Mouse (Mus musculus): ENCODE results near the gene Tmem269. TPM values are rescaled to one million over a fixed set of nuclear protein-coding genes. Genes with fewer than 3 reads are reported as not detected.

Tmem269 gene
- polyA plus RNA-seq, 1 experiment from 2014 or later, result 0.10 TPM

DNA sequence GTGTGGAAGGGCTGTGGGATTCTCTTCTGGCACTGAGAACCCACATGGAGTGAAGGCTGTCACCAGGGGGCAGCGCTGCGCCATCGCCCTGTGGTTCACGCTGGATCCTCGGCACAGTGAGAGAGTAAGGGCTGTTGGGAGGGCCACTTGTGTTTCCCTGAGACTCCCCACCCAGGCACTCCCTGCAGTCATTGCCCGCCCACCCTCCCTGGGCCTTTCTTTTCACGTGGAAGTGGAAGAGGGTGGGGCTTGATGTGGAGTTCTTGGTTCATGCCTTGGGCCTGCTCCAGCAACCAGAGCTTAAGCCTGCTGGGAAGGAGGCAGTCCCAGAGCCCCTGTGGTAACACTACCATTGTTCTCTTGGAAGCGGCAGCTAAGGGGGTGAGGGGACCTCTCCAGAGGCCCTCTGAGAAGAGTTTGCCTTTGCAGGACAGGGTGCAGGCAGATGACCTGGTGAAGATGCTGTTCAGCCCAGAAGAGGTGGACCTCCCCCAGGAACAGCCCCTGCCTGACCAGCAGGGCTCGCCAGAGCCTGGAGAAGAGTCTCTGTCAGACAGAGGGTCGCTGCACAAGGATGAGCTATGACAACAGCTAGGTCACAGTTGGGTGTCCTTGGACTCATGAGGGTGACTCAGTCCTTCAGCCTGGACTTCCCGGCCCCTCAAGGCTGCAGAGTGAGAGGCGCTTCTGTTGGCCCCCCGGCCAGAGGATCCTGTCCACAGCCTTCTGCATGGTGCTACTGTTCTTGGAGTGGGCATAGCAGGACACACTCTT, 29.6 kb upstream of the Tmem269 start:
- no peak overlapping the region for H3K4me3 ChIP-seq (ENCODE audit: low read depth, low read length)
- H3K4me2 ChIP-seq (replicated peaks; ENCODE audit: low read depth), result no peak overlapping the region
- no peaks in the 10 kb centered on the region for H3K4me1 ChIP-seq (replicated peaks; ENCODE audit: control insufficient read depth, insufficient read depth, low read length)
- ATAC-seq, result peak; percentile 64
- TF ChIP-seq CTCF (IDR thresholded peaks at IDR 0.05; ENCODE audit: low read depth), result peak; percentile 96
- no peaks in the 10 kb centered on the region for H3K9me3 ChIP-seq (ENCODE audit: control insufficient read depth)
- H3K36me3 ChIP-seq (ENCODE audit: control insufficient read depth, insufficient read depth), result peaks cover 12% of the 10 kb centered on the region; the same call in 1 of the 2 replicates
- WGBS, result 39% methylated on average over 13 of the region's 13 CpGs
- H3K27me3 ChIP-seq (replicated peaks; ENCODE audit: control insufficient read depth, insufficient read depth, low read length), result no peaks in the 10 kb centered on the region
- H3K9ac ChIP-seq (ENCODE audit: low read depth, low read length), result no peak overlapping the region
- no peak overlapping the region for H3K27ac ChIP-seq (ENCODE audit: low read depth, low read length)

DNA sequence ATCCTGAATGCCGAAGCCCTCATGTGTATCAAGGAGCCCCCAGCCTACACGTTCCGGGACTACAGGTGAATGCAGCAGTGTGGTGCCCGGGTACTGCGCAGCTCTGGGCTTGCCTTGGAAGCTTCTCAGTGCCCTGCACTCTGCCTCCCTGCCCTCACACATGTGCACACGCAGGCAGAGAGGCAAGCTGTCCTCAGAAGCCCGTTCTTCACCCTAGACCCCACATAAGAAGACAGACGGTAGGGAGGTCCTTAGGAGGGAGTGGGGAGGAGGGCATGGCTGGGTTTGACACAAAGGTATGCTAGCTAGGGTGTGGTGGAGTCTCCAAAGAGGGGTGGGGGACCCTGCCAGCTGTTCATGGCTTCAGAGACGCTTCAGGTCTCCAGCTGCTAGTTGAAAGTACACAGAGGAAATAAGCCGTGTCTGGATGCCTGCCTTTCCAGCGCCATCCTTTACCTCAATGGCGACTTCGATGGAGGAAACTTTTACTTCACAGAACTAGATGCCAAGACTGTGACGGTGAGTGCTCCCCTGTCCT, 28.7 kb upstream of the Tmem269 start:
- Histone ChIP-seq H3K4me2 (replicated peaks; ENCODE audit: low read depth) (no peak overlapping the region), H3K27me3 (replicated peaks; ENCODE audit: control insufficient read depth, insufficient read depth, low read length) (no peaks in the 10 kb centered on the region), H3K27ac (ENCODE audit: low read depth, low read length) (no peak overlapping the region), H3K9me3 (ENCODE audit: control insufficient read depth) (no peaks in the 10 kb centered on the region), H3K36me3 (ENCODE audit: control insufficient read depth, insufficient read depth) (peaks cover 21% of the 10 kb centered on the region; the same call in 1 of the 2 replicates), H3K4me1 (replicated peaks; ENCODE audit: control insufficient read depth, insufficient read depth, low read length) (no peaks in the 10 kb centered on the region), H3K4me3 (ENCODE audit: low read depth, low read length) (no peak overlapping the region), H3K9ac (ENCODE audit: low read depth, low read length) (no peak overlapping the region)
- 77% methylated on average over 14 of the region's 14 CpGs for WGBS
- no peak for ATAC-seq
- no peak for TF ChIP-seq CTCF (IDR thresholded peaks at IDR 0.05; ENCODE audit: low read depth)

DNA sequence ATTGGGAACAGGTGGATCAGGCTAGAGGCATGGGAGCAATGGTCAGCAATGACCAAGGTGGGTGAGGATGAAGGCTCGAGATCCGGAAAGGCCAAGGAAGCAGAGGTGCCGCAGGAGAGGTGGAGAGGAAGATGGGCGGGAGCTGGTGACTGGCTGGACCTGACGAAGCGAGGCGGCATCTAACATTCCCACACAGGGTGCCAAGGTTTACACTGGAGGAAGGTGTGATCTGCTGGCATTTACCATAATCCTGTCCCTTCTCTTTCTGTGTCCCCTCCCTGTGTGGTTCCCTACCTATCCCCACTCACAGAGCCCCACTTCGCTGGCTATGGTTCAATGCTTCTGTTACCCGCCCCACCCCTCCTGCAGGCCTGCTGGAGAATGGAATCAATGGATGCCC, 27.9 kb upstream of the Tmem269 start:
- no peak for TF ChIP-seq CTCF (IDR thresholded peaks at IDR 0.05; ENCODE audit: low read depth)
- Histone ChIP-seq H3K9ac (ENCODE audit: low read depth, low read length) (no peak overlapping the region), H3K27ac (ENCODE audit: low read depth, low read length) (no peak overlapping the region), H3K27me3 (replicated peaks; ENCODE audit: control insufficient read depth, insufficient read depth, low read length) (no peaks in the 10 kb centered on the region), H3K4me3 (ENCODE audit: low read depth, low read length) (no peak overlapping the region), H3K4me2 (replicated peaks; ENCODE audit: low read depth) (no peak overlapping the region), H3K4me1 (replicated peaks; ENCODE audit: control insufficient read depth, insufficient read depth, low read length) (no peaks in the 10 kb centered on the region), H3K36me3 (ENCODE audit: control insufficient read depth, insufficient read depth) (peaks cover 28% of the 10 kb centered on the region), H3K9me3 (ENCODE audit: control insufficient read depth) (no peaks in the 10 kb centered on the region)
- ATAC-seq, result no peak
- WGBS, result 84% methylated on average over 9 of the region's 9 CpGs

DNA sequence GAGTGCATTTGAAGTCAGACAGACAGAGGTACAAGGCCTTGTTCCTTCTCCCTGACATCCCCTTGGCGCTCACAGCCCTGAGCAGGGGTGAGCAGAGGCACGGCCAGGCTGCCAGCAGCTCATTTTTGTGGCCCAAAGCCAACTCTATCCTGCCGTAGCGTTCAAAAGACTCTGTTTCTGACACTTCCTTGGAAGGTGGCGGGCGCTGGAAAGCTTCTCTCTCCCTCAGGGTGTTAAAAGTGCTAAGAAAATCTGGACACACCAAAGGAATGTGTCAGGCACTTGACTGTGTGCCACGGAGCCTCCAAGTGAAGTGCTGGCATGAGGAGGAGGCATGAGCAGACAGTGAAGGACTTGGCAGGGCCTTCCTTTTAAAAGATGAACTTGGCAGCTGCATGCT, 27.5 kb upstream of the Tmem269 start:
- Histone ChIP-seq H3K4me1 (replicated peaks; ENCODE audit: control insufficient read depth, insufficient read depth, low read length) (no peaks in the 10 kb centered on the region), H3K36me3 (ENCODE audit: control insufficient read depth, insufficient read depth) (peaks cover 31% of the 10 kb centered on the region), H3K9ac (ENCODE audit: low read depth, low read length) (no peak overlapping the region), H3K27ac (ENCODE audit: low read depth, low read length) (peak overlapping the region; percentile 15; the same call in 1 of the 2 replicates), H3K9me3 (ENCODE audit: control insufficient read depth) (no peaks in the 10 kb centered on the region), H3K4me2 (replicated peaks; ENCODE audit: low read depth) (no peak overlapping the region), H3K4me3 (ENCODE audit: low read depth, low read length) (no peak overlapping the region), H3K27me3 (replicated peaks; ENCODE audit: control insufficient read depth, insufficient read depth, low read length) (no peaks in the 10 kb centered on the region)
- TF ChIP-seq CTCF (IDR thresholded peaks at IDR 0.05; ENCODE audit: low read depth), result no peak
- no peak for ATAC-seq
- WGBS, result 67% methylated on average over 7 of the region's 7 CpGs

DNA sequence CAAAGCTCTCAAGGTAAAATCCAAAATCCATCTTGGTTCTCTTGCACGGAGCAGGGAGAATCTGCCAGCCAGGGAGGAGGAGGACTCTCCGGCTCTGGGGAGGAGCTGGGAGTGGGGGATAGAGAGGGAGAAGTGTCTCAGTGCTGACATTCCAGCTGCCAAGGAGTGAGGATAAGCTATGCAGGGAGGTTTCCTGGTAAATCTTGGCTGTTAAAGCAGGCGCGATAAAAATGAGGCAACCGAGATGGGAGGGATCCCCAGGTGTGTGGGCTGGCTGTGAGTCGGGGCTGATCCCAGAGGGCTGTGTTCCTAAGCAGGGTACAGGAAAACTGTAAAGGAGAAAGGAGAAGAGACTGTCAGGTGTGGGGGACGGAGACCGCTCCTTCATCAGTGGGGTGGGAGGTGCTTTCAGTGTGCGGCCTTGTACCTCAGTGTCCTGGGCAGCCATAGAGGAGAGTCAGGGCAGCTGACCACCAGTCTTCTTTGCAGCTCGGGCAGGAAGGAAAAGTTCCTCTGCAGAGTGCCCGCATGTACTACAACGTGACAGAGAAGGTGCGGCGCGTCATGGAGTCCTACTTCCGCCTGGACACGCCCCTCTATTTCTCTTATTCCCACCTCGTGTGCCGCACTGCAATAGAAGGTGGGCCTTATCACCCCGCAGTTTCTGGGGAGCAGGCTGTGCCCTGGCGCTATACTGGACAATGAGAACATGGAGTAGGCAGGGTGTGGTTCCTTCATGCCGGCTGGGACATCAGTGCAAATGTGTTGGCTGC, 26.6 kb upstream of the Tmem269 start:
- no peak for ATAC-seq
- Histone ChIP-seq H3K4me1 (replicated peaks; ENCODE audit: control insufficient read depth, insufficient read depth, low read length) (no peaks in the 10 kb centered on the region), H3K27ac (ENCODE audit: low read depth, low read length) (no peak overlapping the region), H3K9ac (ENCODE audit: low read depth, low read length) (no peak overlapping the region), H3K27me3 (replicated peaks; ENCODE audit: control insufficient read depth, insufficient read depth, low read length) (no peaks in the 10 kb centered on the region), H3K9me3 (ENCODE audit: control insufficient read depth) (no peaks in the 10 kb centered on the region), H3K4me2 (replicated peaks; ENCODE audit: low read depth) (peak overlapping the region; percentile 9; the same call in 1 of the 2 replicates), H3K4me3 (ENCODE audit: low read depth, low read length) (no peak overlapping the region), H3K36me3 (ENCODE audit: control insufficient read depth, insufficient read depth) (peaks cover 31% of the 10 kb centered on the region)
- TF ChIP-seq CTCF (IDR thresholded peaks at IDR 0.05; ENCODE audit: low read depth), result no peak
- WGBS, result 71% methylated on average over 22 of the region's 22 CpGs

DNA sequence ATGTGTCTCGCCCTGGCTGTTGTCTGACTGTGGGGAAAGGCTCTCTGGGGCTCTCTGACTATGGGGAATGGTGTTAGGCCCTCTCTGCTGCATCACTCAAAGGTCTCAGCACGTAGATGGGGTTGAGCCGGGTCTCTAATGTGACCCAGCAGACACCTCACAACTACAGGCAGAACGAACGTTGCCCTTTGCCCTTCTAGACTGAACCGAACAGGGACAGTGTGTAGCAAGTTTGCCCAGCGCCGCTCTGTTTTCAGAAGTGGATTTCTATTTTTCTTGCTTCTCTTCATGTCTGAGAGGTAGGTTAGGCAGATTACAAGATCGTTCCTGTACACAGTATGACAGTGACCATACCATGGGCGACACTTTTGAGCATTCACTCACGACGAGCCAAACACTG, 24.6 kb upstream of the Tmem269 start:
- no peak overlapping the region for H3K4me3 ChIP-seq (ENCODE audit: low read depth, low read length)
- no peak overlapping the region for H3K9ac ChIP-seq (ENCODE audit: low read depth, low read length)
- WGBS, result 88% methylated on average over 12 of the region's 12 CpGs
- H3K9me3 ChIP-seq (ENCODE audit: control insufficient read depth), result no peaks in the 10 kb centered on the region
- no peaks in the 10 kb centered on the region for H3K4me1 ChIP-seq (replicated peaks; ENCODE audit: control insufficient read depth, insufficient read depth, low read length)
- H3K27me3 ChIP-seq (replicated peaks; ENCODE audit: control insufficient read depth, insufficient read depth, low read length), result no peaks in the 10 kb centered on the region
- H3K36me3 ChIP-seq (ENCODE audit: control insufficient read depth, insufficient read depth), result peaks cover 31% of the 10 kb centered on the region
- H3K27ac ChIP-seq (ENCODE audit: low read depth, low read length), result no peak overlapping the region
- no peak overlapping the region for H3K4me2 ChIP-seq (replicated peaks; ENCODE audit: low read depth)
- ATAC-seq, result no peak
- TF ChIP-seq CTCF (IDR thresholded peaks at IDR 0.05; ENCODE audit: low read depth), result no peak

Measured in intestine, postnatal 0 days (tissue).